Mouse (Mus musculus): ENCODE data around the gene Alkbh3.

DNA sequence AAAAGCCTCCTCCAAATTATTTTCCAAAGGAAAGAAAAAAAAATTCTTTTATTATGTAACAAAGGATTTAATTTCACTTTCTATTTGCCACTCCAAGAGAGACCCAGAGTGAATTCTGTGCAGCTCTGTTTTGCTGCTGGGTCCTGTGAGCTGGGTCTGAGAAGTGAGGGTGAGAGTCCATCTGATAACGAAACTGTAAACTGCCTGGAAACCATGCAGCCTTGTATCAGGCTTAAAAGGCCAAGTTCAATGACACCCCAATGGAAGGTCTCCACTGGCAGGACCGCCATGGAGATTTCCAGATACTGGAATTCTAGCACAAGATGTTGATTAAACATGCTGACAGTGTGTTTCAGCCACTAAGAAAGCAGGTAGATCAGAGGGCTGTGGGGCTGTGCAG, 33.6 kb upstream of the Alkbh3 start:
- TF ChIP-seq CTCF (conservative IDR thresholded peaks at IDR 0.05; ENCODE audit: insufficient read depth, insufficient read length, low read depth, low read length) (no peak), POLR2A (IDR thresholded peaks at IDR 0.05; ENCODE audit: low read depth, low read length) (no peak)
